21 mouse cellular contexts compared by ENCODE assay signal in the genomic region with DNA sequence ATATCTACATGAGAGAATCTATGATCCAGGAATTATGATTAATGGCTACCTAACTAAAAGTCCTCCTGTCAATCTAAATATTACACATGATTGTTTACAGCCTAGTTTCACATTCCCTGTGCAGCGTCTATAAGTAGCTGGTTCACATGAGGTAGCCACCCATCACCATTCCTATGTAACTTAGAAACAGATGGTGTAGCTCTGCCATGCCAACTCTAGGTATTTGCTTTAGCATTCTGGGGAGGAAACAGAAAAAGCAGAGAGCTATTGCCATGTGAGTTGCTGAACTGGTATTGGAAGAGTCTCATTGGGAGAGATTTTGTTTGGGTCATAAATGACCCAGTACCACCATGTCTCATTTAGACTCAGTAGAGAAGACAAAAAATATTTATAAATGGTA. TPM values are rescaled to one million over a fixed set of nuclear protein-coding genes. Genes with fewer than 3 reads are reported as not detected.
"Had no signal": no experiment of that assay in that cellular context is flagged by ENCODE, and none has a peak within 500 bp of the region (broad histone marks: within the 10 kb centered on the region; RNA-seq: fewer than 3 reads in every experiment).

No protein-coding gene starts in this region.

- H3K4me3 ChIP-seq: layer of hippocampus, adult 2 months; left cerebral cortex, adult 2 months; limb, embryonic 12.5 days; limb, embryonic 15.5 days; midbrain, embryonic 12.5 days; midbrain, embryonic 15.5 days; neural tube, embryonic 12.5 days; neural tube, embryonic 15.5 days had no signal

- H3K27me3 ChIP-seq: midbrain, embryonic 12.5 days; midbrain, embryonic 15.5 days; neural tube, embryonic 12.5 days; neural tube, embryonic 15.5 days had no signal

- H3K4me2 ChIP-seq: limb, embryonic 12.5 days; limb, embryonic 15.5 days; liver, embryonic 11.5 days; lung, embryonic 14.5 days; midbrain, embryonic 12.5 days; midbrain, embryonic 15.5 days had no signal

- H3K36me3 ChIP-seq: limb, embryonic 12.5 days; limb, embryonic 15.5 days; midbrain, embryonic 12.5 days; midbrain, embryonic 15.5 days; neural tube, embryonic 12.5 days; neural tube, embryonic 15.5 days had no signal

- H3K9me3 ChIP-seq: limb, embryonic 12.5 days; limb, embryonic 15.5 days; midbrain, embryonic 12.5 days; midbrain, embryonic 15.5 days; neural tube, embryonic 12.5 days; neural tube, embryonic 15.5 days had no signal

- H3K4me1 ChIP-seq: midbrain, embryonic 12.5 days had no signal

- H3K27ac ChIP-seq: kidney, postnatal 0 days; layer of hippocampus, adult 2 months; left cerebral cortex, adult 2 months; limb, embryonic 12.5 days; limb, embryonic 15.5 days; liver, embryonic 14.5 days; macrophage; midbrain, embryonic 12.5 days; midbrain, embryonic 15.5 days; neural tube, embryonic 12.5 days; neural tube, embryonic 15.5 days had no signal

- H3K9ac ChIP-seq: limb, embryonic 12.5 days; limb, embryonic 15.5 days; liver, embryonic 14.5 days; liver, postnatal 0 days; lung, embryonic 14.5 days; midbrain, embryonic 12.5 days; midbrain, embryonic 15.5 days; neural tube, embryonic 12.5 days; neural tube, embryonic 15.5 days had no signal

- ATAC-seq: liver, postnatal 0 days; lung, postnatal 0 days; midbrain, embryonic 15.5 days had no signal

- DNase-seq: kidney, adult 2 months; kidney, postnatal 25 days; layer of hippocampus, adult 9-11 months; left cerebral cortex, postnatal 4 days; liver, postnatal 0 days; lung, embryonic 14.5 days; thymus, postnatal 25 days had no signal

RNA-seq across cellular contexts. Expression of a gene that starts 4.4 kb away (rescaled TPM):
- total RNA-seq: megakaryocyte, adult 5-6 weeks had no signal
- polyA plus RNA-seq: liver, postnatal 0 days; macrophage had no signal
